Mouse (Mus musculus) C2C12 (cell line): Measurements from ENCODE around the gene Drg1.
"Not testable (repeated sequence)": the region's sequence is repeated elsewhere in the genome, so short reads cannot be mapped to it uniquely, and the experiment has no call there.

ENCODE experiments used
- CEBPB ChIP-seq: IDR thresholded peaks from one replicate; pipeline ENCODE4 v1.6.1; 2011; ENCODE audit warnings: low read depth, mild to moderate bottlenecking, control low read depth, moderate library complexity
- CTCF ChIP-seq: IDR thresholded peaks from one replicate; pipeline ENCODE4 v1.5.1; 2011; ENCODE audit not compliant: control insufficient read depth, insufficient read depth, insufficient read length
- MAX ChIP-seq: IDR thresholded peaks from one replicate; pipeline ENCODE4 v1.6.1; 2011; ENCODE audit warnings: mild to moderate bottlenecking, control low read depth
- MYOG ChIP-seq: IDR thresholded peaks from one replicate; pipeline ENCODE4 v1.6.1; 2011; ENCODE audit not compliant: control insufficient read depth, insufficient read length; ENCODE audit errors: extremely low read depth
- USF1 ChIP-seq: IDR thresholded peaks from one replicate; pipeline ENCODE4 v1.6.1; 2011; ENCODE audit warnings: low read depth, mild to moderate bottlenecking, control low read depth, moderate library complexity

DNA sequence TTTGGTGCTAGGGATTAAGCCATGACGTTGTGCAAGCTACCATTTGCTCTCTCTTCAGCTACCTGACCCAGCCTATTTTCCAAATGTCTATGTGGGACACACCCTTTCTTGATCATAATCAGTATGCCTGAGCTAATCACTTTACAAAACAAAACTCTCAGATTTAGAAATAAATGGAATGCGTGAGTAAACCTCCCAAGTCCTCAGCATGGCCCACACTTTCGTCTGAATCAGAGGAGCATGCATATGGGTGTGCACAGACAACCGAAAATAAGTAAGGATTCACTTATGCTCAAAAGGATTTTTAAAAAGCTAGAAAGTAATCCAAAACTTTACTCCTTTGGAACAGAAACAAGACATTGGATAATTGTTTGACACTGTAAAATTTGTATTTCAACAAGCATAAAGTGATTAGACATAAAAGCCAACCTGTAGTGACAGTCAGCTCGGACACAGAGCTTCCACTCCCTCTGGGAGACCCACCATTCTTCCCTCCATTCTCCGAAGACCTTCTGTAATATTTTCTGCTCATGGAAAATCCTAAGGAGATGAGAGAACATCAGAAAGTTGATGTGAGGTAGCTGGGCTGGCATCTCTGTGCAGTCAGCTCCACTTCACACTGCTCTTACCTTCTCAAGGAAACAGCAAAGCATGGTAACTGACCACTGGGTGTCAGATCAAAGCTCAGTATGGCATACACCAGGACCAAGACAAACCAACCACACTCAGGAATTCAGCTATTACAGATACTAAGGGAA lies 87.1 kb downstream of the Drg1 start:
- TF ChIP-seq CTCF, MYOG, MAX, USF1, CEBPB: not testable (repeated sequence)
